Mouse (Mus musculus) kidney, embryonic 15.5 days (tissue): Measurements from ENCODE around the gene Inpp1. TPM values are rescaled to one million over a fixed set of nuclear protein-coding genes. Genes with fewer than 3 reads are reported as not detected.
A peak's percentile ranks its signal among the peaks of the same experiment; 100 is the strongest.

Source experiments
- ATAC-seq: fragments of 200-750 bp; cut with Nextera tagmentation; replicated peaks from 2 replicates; pipeline ENCODE4 v1.8.0; 2017; ENCODE audit warnings: moderate TSS enrichment; ENCODE audit not compliant: low FRiP score
- H3K27ac ChIP-seq: fragments of 300-500 bp; sonication (generic); 2 replicates; pipeline ENCODE4 v1.5.1; 2015; ENCODE audit warnings: mild to moderate bottlenecking, inconsistent platforms
- H3K27me3 ChIP-seq: fragments of 300-500 bp; sonication (generic); 2 replicates; pipeline ENCODE4 v1.6.1; 2015; ENCODE audit warnings: inconsistent platforms
- H3K36me3 ChIP-seq: fragments of 300-500 bp; sonication (generic); 2 replicates; pipeline ENCODE4 v1.6.1; 2015; ENCODE audit warnings: inconsistent platforms
- H3K4me1 ChIP-seq: fragments of 300-500 bp; sonication (generic); 2 replicates; pipeline ENCODE4 v1.6.1; 2015; ENCODE audit warnings: inconsistent platforms
- H3K4me2 ChIP-seq: fragments of 300-500 bp; sonication (generic); 2 replicates; pipeline ENCODE4 v1.6.1; 2015; ENCODE audit warnings: moderate library complexity, mild to moderate bottlenecking, inconsistent platforms
- H3K4me3 ChIP-seq: fragments of 300-500 bp; sonication (generic); replicated peaks from 2 replicates; pipeline ENCODE4 v1.5.1; 2015; ENCODE audit warnings: mild to moderate bottlenecking, inconsistent platforms
- H3K9ac ChIP-seq: fragments of 300-500 bp; sonication (generic); 2 replicates; pipeline ENCODE4 v1.6.1; 2015; ENCODE audit warnings: mild to moderate bottlenecking, inconsistent platforms
- H3K9me3 ChIP-seq: fragments of 300-500 bp; sonication (generic); replicated peaks from 2 replicates; pipeline ENCODE4 v1.6.1; 2016; ENCODE audit warnings: inconsistent platforms
- WGBS: fragments of 180-500 bp; shearing (Covaris S2); methylation state at CpG from one replicate; pipeline ENCODE4 v1.1.7; 2015; ENCODE audit warnings: mixed read lengths; 5-methylcytosine and 5-hydroxymethylcytosine counted together
- polyA plus RNA-seq: library from polyadenylated mRNA; unstranded; fragments of >200 nt; fragmentation: Nextera tagmentation; extraction: Ambion mirVana; gene quantifications from 2 replicates; pipeline ENCODE4 v1.2.1, GENCODE M21; 2015

The Inpp1 gene
- polyA plus RNA-seq, 1 experiment from 2014 or later, result 20.1 TPM

DNA sequence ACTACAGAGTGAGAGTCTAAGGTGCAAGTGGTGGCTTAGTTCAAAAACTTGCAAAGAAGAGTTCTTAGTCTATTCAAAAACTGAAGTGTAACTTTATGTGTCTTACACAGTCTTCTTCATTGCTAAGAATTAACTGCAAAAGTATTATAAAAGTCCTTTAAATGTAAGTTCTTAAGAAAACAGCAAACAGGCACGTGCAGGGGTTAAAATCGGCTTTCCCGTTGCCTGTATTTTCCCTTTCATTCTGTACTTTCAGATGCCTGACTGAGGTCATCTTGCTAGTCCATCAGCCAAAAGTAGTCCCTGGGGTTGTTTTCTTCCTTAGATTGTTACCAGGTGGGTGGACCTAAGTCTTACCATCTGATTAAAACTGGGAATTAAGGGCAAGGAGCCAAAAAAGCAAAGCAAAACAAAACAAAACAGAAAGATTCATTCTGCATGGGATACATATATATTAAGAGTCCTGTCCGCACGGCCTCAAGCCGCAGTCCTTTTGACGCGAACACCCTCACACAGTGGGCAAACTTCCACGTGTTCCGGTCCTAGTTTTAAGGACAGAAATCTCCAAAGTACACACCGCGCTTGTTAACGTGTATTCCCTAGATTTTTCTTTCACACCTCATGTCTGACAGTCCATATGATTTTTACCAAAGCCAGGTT lies 1.1 kb downstream of the Inpp1 start:
- peak; percentile 23; the same call in 1 of the 2 replicates for ATAC-seq
- Histone ChIP-seq H3K36me3 (no peaks in the 10 kb centered on the region), H3K9me3 (no peaks in the 10 kb centered on the region), H3K4me1 (peaks cover 16% of the 10 kb centered on the region), H3K4me2 (peak overlapping the region; percentile 81), H3K27me3 (no peaks in the 10 kb centered on the region), H3K9ac (no peak overlapping the region), H3K27ac (no peak overlapping the region), H3K4me3 (peak overlapping the region; percentile 57)
- 43% methylated on average over 13 of the region's 13 CpGs for WGBS

DNA sequence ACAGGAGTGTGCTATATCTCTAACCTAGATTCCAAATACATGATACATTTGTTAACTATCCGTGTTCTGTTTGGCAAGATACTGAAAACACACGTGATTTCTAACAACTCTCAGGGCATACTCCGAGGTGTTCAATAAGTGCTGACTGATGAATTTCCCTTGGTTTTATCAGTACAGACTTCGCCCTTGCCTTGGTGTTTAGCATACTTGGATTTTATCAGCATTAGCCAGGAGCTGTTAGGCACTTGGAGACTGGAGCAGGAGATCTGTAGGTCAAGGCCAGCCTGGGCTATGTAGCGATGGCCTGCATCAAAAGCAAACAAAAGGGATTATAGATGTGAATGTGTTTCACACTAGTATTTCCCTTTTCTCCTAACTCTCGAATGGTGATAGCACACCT lies 9.0 kb downstream of the Inpp1 start:
- Histone ChIP-seq H3K4me1 (no peaks in the 10 kb centered on the region), H3K27ac (no peak overlapping the region), H3K9me3 (no peaks in the 10 kb centered on the region), H3K9ac (no peak overlapping the region), H3K4me3 (no peak overlapping the region), H3K27me3 (no peaks in the 10 kb centered on the region), H3K36me3 (no peaks in the 10 kb centered on the region; the same call in 1 of the 2 replicates), H3K4me2 (no peak overlapping the region)
- no peak for ATAC-seq
- WGBS, result 85% methylated on average over 6 of the region's 6 CpGs

DNA sequence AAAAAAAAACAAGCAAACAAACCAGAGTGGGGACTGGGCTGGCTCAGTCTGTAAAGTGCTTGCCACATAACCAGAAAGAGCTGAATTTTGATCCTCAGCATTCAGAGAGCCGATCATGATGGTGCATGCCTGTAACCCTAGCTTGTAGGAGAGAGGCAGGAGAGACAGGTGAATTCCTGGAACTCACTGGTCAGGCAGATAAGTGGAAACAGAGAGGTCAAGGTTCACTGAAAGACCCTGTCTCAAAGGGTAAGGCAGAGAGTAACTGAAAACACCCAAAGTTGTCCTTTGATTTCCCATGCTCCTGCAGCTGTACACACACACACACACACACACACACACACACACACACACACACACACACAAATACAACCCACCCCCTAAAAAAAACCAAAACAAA lies 12.4 kb downstream of the Inpp1 start:
- Histone ChIP-seq H3K36me3 (no peaks in the 10 kb centered on the region; the same call in 1 of the 2 replicates), H3K27me3 (no peaks in the 10 kb centered on the region), H3K4me1 (peaks cover 18% of the 10 kb centered on the region), H3K27ac (no peak overlapping the region), H3K4me2 (no peak overlapping the region), H3K4me3 (no peak overlapping the region), H3K9ac (no peak overlapping the region), H3K9me3 (no peaks in the 10 kb centered on the region)
- ATAC-seq, result no peak
- WGBS, result 60% methylated on average over 1 of the region's 1 CpGs

DNA sequence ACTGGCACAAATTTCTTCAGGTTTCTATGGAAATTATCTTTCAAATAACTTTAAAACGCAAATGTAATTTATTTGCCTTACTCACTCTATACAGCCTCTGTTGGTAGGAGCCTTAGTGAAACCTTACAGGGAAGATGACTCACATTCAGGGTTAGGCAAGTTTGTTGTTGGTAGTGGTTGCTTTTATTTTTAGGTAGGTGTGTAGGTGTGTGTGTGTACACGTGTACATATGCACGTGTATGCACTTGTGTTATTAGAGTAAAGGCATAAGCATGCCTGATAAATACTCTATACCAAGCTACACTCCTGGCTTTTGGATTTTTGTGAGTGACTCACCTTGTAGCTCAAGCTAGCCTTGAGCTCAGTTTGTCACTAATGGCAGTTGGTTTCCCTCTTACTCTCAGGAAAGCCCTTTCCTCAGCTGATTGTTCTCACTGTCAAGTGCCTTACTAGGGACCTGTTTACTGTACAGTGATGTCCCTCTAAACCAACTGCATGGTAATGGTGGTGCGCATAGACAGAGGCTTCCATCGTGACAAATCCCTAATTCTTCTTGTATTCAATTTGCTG lies 15.0 kb downstream of the Inpp1 start:
- Histone ChIP-seq H3K36me3 (no peaks in the 10 kb centered on the region), H3K4me2 (no peak overlapping the region), H3K4me1 (peaks cover 40% of the 10 kb centered on the region), H3K4me3 (no peak overlapping the region), H3K9ac (no peak overlapping the region), H3K27me3 (no peaks in the 10 kb centered on the region), H3K27ac (peak overlapping the region; percentile 49), H3K9me3 (no peaks in the 10 kb centered on the region)
- WGBS, result 82% methylated on average over 5 of the region's 5 CpGs
- ATAC-seq, result peak; percentile 18; the same call in 1 of the 2 replicates

DNA sequence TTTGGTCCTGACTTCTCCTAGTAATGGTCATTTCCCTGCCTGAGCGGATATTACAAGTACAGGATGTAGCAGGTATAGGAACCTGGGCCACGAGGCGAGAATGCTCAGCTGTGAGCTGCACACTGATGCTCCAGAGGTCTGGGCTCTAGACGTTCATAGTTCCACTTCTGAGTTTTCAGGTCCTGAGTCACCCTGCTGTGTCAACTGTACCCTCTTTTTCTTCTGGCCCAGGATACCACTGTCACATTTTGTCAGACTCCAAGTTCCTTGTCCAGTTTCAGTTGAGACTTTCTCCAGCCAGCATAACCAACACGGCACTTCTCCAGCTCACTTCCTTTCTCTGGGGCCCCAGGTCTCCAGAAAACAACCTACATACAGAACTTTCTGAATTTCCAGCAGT lies 15.8 kb downstream of the Inpp1 start:
- Histone ChIP-seq H3K4me3 (no peak overlapping the region), H3K27ac (peak overlapping the region; percentile 84), H3K36me3 (no peaks in the 10 kb centered on the region), H3K9me3 (no peaks in the 10 kb centered on the region), H3K9ac (no peak overlapping the region), H3K27me3 (no peaks in the 10 kb centered on the region), H3K4me2 (no peak overlapping the region), H3K4me1 (peaks cover 40% of the 10 kb centered on the region)
- no peak for ATAC-seq
- 72% methylated on average over 5 of the region's 5 CpGs for whole genome bisulfite sequencing

DNA sequence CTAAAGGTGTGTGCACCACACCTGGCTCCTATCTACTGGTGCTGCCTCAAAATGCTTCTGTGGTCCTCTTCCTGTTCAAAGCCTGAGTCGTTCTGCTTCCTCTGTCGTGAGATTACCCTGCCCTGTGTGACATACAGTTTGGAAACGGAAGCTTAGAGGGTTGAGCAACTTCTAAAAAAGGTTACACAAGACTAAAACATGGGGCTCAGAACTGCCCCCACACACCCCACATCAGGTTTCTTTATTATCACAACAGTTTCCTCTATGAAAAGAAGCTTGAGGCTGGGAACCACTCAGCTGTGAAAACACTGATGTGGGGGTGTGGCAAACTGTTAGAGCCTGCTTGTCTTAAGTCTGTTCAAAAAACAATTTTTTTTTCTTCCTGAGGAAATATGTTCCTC lies 17.1 kb downstream of the Inpp1 start:
- peaks cover 40% of the 10 kb centered on the region for H3K4me1 ChIP-seq
- peak overlapping the region; percentile 21; the same call in 1 of the 2 replicates for H3K4me2 ChIP-seq
- no peaks in the 10 kb centered on the region for H3K9me3 ChIP-seq
- no peaks in the 10 kb centered on the region for H3K36me3 ChIP-seq
- H3K27me3 ChIP-seq, result no peaks in the 10 kb centered on the region
- no peak overlapping the region for H3K4me3 ChIP-seq
- 5% methylated on average over 3 of the region's 3 CpGs for WGBS
- peak overlapping the region; percentile 84 for H3K27ac ChIP-seq
- peak; percentile 38 for ATAC-seq
- H3K9ac ChIP-seq, result no peak overlapping the region

DNA sequence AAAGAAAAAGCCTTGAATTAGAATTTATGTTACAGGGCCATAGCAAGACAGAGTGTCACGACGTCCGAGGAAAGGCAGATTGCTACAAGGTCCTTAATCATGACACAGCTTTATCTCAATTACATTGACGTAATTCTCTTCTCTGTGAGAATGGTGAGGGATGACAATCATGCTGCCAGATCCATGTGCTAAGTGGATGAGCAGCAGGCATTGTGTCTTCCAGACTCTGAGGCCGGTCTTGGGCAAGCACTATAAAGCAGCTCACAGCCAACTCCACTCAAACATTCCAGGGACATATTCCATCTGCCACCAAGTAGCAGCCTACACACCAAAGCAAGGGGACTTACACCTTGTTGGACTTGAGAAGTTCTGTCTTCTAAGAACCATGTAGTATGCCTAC lies 17.7 kb downstream of the Inpp1 start:
- ATAC-seq, result peak; percentile 38; the same call in 1 of the 2 replicates
- Histone ChIP-seq H3K9me3 (no peaks in the 10 kb centered on the region), H3K4me2 (no peak overlapping the region), H3K4me3 (no peak overlapping the region), H3K27me3 (no peaks in the 10 kb centered on the region), H3K4me1 (peaks cover 40% of the 10 kb centered on the region), H3K36me3 (no peaks in the 10 kb centered on the region), H3K27ac (peak overlapping the region; percentile 84), H3K9ac (no peak overlapping the region)
- 46% methylated on average over 5 of the region's 5 CpGs for WGBS

DNA sequence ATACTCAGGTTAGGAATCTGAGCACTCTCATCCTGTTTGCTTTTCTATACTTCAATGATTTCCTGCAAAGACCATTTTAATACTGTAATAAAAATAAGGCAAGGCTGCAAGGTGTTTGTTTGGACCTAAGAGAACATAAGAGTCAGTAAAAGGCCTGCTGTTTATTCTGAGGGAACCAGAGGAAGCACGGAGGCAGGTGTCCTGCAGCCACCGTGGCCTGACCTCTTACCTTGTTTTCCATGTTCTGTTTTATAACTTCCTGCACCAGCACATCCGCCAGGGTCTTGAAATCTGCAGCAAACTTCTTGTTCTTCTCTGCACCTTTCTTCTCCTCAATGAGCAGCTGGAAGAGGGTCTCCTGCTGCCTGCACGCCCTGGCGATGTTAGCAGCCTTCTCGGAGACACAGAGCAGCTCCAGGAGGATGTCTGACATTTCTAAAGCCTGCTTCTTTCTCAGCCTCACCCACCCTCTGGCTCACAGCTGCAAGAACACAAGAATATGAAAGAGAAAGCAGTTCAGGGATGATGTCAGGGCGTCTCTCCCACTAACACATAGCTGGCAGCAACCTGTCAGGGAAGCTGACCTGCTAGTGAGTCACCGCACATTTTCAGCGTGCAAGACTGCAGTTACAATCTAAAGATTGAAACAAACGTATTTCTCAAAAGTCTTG lies 18.3 kb downstream of the Inpp1 start:
- no peaks in the 10 kb centered on the region for H3K27me3 ChIP-seq
- no peak overlapping the region for H3K4me3 ChIP-seq
- peak overlapping the region; percentile 84 for H3K27ac ChIP-seq
- no peak for ATAC-seq
- H3K36me3 ChIP-seq, result 0 out of 2 replicates have a peak, but pooled peaks cover 4% of the 10 kb centered on the region
- 45% methylated on average over 10 of the region's 10 CpGs for WGBS
- no peak overlapping the region for H3K9ac ChIP-seq
- no peaks in the 10 kb centered on the region for H3K9me3 ChIP-seq
- H3K4me1 ChIP-seq, result peaks cover 40% of the 10 kb centered on the region
- H3K4me2 ChIP-seq, result no peak overlapping the region

DNA sequence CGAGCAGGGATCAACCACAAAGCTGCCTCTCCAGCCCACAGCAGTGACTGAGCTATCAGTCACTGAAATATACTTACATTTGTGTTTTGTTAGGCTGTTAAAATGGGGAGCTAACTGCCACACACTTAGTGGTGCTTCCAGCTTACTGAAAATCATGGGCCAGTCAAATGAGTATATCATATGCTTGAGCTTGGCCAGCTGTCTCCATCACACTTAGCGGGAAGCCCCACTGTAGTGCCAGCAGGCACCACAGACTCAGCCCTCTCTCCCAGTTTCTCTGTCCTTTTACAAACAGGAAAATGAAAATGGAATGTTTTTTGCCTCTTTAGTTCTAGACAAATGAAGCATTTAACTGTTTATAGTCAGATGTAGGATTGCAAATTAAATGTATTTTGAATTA lies 21.6 kb downstream of the Inpp1 start:
- Histone ChIP-seq H3K27me3 (no peaks in the 10 kb centered on the region), H3K9ac (no peak overlapping the region), H3K4me2 (no peak overlapping the region), H3K4me3 (no peak overlapping the region), H3K36me3 (peaks cover 29% of the 10 kb centered on the region; the same call in 1 of the 2 replicates), H3K27ac (0 out of 2 replicates have a peak overlapping the region, but pooled peaks have one; percentile 25), H3K4me1 (peaks cover 30% of the 10 kb centered on the region), H3K9me3 (no peaks in the 10 kb centered on the region)
- no peak for ATAC-seq
- WGBS, result 78% methylated on average over 2 of the region's 2 CpGs

DNA sequence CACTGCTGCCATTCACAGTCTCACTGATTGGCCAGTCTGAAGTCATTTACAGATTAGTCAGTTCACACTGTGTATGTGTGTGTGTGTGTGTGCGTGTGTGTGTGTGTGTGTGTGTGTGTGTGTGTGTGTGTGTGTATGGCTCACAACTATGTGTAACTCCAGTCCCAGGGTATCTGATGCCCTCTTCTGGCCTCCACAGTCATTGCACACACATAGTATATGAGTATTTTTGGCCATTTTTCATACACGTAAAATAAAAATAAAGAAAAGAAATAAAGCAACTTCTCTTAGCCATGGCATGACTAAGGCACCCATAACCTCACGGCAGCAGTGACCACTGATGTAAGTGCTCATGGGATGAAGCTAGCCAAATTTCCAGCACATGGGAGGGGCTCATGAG lies 23.8 kb downstream of the Inpp1 start:
- no peaks in the 10 kb centered on the region for H3K27me3 ChIP-seq
- H3K4me2 ChIP-seq, result no peak overlapping the region
- ATAC-seq, result no peak
- H3K36me3 ChIP-seq, result peaks cover 41% of the 10 kb centered on the region; the same call in 1 of the 2 replicates
- peaks cover 9% of the 10 kb centered on the region for H3K4me1 ChIP-seq
- no peak overlapping the region for H3K9ac ChIP-seq
- no peaks in the 10 kb centered on the region for H3K9me3 ChIP-seq
- H3K4me3 ChIP-seq, result no peak overlapping the region
- no peak overlapping the region for H3K27ac ChIP-seq
- WGBS, result 92% methylated on average over 3 of the region's 3 CpGs

DNA sequence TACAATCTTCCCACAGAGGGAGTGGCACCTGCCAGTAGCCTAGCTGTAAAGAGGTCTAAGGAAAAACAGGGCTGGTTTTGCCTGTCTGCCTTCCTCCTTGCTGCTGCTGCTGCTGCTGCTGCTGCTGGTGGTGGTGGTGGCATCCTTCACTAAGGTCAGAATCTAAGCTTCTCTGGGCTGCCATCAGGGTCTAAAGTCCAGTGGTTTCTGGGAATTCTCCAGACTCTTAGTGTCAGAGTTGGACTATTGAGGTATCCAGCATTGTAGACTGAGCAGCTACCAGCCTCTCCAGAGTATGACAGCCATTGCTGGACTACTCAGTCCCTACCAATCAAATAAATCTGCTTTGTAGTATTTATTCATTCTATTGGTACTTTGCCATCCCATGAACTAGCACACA lies 24.8 kb downstream of the Inpp1 start:
- Histone ChIP-seq H3K4me1 (peaks cover 2% of the 10 kb centered on the region), H3K27ac (no peak overlapping the region), H3K36me3 (peaks cover 41% of the 10 kb centered on the region; the same call in 1 of the 2 replicates), H3K27me3 (no peaks in the 10 kb centered on the region), H3K4me3 (no peak overlapping the region), H3K4me2 (no peak overlapping the region), H3K9me3 (no peaks in the 10 kb centered on the region), H3K9ac (no peak overlapping the region)
- ATAC-seq, result no peak

DNA sequence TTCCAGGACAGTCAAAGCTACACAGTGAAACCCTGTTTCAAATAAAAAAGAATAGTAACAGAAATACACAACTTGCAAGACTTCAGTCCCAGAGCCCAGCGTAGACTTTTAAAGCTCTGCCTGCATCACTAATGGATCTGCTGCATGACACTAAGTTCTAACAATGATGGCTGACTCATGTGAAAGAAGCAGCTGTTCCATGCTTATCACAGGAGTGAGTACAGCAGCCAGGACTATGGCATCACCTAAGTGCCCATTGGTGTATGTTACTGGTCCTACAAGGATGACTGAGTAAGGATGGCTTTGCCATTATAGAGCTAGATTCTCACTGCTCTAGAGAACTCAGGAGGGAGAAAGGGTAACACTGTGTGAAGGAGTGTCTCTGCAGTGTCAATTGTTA lies 30.2 kb downstream of the Inpp1 start:
- 92% methylated on average over 1 of the region's 1 CpGs for WGBS
- peaks cover 22% of the 10 kb centered on the region; the same call in 1 of the 2 replicates for H3K36me3 ChIP-seq
- H3K4me2 ChIP-seq, result no peak overlapping the region
- no peaks in the 10 kb centered on the region; the same call in 1 of the 2 replicates for H3K4me1 ChIP-seq
- H3K4me3 ChIP-seq, result no peak overlapping the region
- no peaks in the 10 kb centered on the region for H3K27me3 ChIP-seq
- no peaks in the 10 kb centered on the region for H3K9me3 ChIP-seq
- H3K27ac ChIP-seq, result no peak overlapping the region
- no peak for ATAC-seq
- no peak overlapping the region for H3K9ac ChIP-seq
